Mouse (Mus musculus) midbrain, embryonic 14.5 days (tissue): ENCODE measurements around the gene Il17c. TPM values are rescaled to one million over a fixed set of nuclear protein-coding genes. Genes with fewer than 3 reads are reported as not detected.

Experiments used
- ATAC-seq: fragments of 200-750 bp; cut with Nextera tagmentation; 2 replicates; pipeline ENCODE4 v1.8.0; 2017; ENCODE audit warnings: moderate number of reproducible peaks, moderate library complexity; ENCODE audit not compliant: low FRiP score, low TSS enrichment
- DNase-seq: peaks from one replicate; pipeline ENCODE4 v3.0.0-alpha.2; 2015
- H3K27ac ChIP-seq: fragments of 300-500 bp; sonication (generic); replicated peaks from 2 replicates; pipeline ENCODE4 v1.5.1; 2014; ENCODE audit warnings: mild to moderate bottlenecking, low read depth, low read length, moderate library complexity
- H3K27me3 ChIP-seq: fragments of 300-500 bp; sonication (generic); 2 replicates; pipeline ENCODE4 v1.6.1; 2014; ENCODE audit warnings: low read length, control low read depth, mixed read lengths; ENCODE audit not compliant: control insufficient read depth, insufficient read depth
- H3K36me3 ChIP-seq: fragments of 300-500 bp; sonication (generic); 2 replicates; pipeline ENCODE4 v1.6.1; 2014; ENCODE audit warnings: low read length, control low read depth; ENCODE audit not compliant: control insufficient read depth, insufficient read depth
- H3K4me1 ChIP-seq: fragments of 300-500 bp; sonication (generic); 2 replicates; pipeline ENCODE4 v1.6.1; 2014; ENCODE audit warnings: mild to moderate bottlenecking, antibody characterized with exemption, low read length, control low read depth; ENCODE audit not compliant: control insufficient read depth, insufficient read depth
- H3K4me2 ChIP-seq: fragments of 300-500 bp; sonication (generic); 2 replicates; pipeline ENCODE4 v1.6.1; 2014; ENCODE audit warnings: mild to moderate bottlenecking, low read length, moderate library complexity
- H3K4me3 ChIP-seq: fragments of 300-500 bp; sonication (generic); replicated peaks from 2 replicates; pipeline ENCODE4 v1.5.1; 2014; ENCODE audit warnings: low read depth, low read length
- H3K9ac ChIP-seq: fragments of 300-500 bp; sonication (generic); replicated peaks from 2 replicates; pipeline ENCODE4 v1.6.1; 2014; ENCODE audit warnings: mild to moderate bottlenecking, low read length, moderate library complexity
- H3K9me3 ChIP-seq: fragments of 300-500 bp; sonication (generic); 2 replicates; pipeline ENCODE4 v1.6.1; 2016; ENCODE audit warnings: low read length, control low read depth, mixed read lengths; ENCODE audit not compliant: control insufficient read depth
- WGBS: fragments of 180-500 bp; shearing (Covaris S2); extraction: QIAGEN DNeasy Blood & Tissue Kit; methylation state at CpG from one replicate; pipeline ENCODE4 v1.1.7; 2014; 5-methylcytosine and 5-hydroxymethylcytosine counted together
- polyA plus RNA-seq: library from polyadenylated mRNA; unstranded; fragments of >200 nt; fragmentation: Nextera tagmentation; extraction: Ambion mirVana; gene quantifications from 2 replicates; pipeline ENCODE4 v1.2.1, GENCODE M21; 2014

Il17c gene
- polyA plus RNA-seq, 1 experiment from 2014 or later: not detected

GRCm38 (mm10) chr8:122435375-122435774 lies 13.6 kb downstream of the Il17c start:
- 90% methylated on average over 6 of the region's 6 CpGs for WGBS
- H3K27ac ChIP-seq: no peak overlapping the region
- peaks cover 61% of the 10 kb centered on the region for H3K36me3 ChIP-seq
- ATAC-seq: no peak
- no peak overlapping the region for H3K4me2 ChIP-seq
- DNase-seq: no peak
- H3K4me1 ChIP-seq: peaks cover 10% of the 10 kb centered on the region
- H3K9ac ChIP-seq: no peak overlapping the region
- no peaks in the 10 kb centered on the region for H3K27me3 ChIP-seq
- H3K9me3 ChIP-seq: no peaks in the 10 kb centered on the region
- H3K4me3 ChIP-seq: no peak overlapping the region

GRCm38 (mm10) chr8:122436146-122436545 lies 14.3 kb downstream of the Il17c start:
- Histone ChIP-seq H3K4me3 (no peak overlapping the region), H3K9me3 (no peaks in the 10 kb centered on the region), H3K36me3 (peaks cover 61% of the 10 kb centered on the region), H3K27me3 (no peaks in the 10 kb centered on the region), H3K27ac (no peak overlapping the region), H3K4me1 (peaks cover 10% of the 10 kb centered on the region), H3K9ac (no peak overlapping the region), H3K4me2 (no peak overlapping the region)
- 96% methylated on average over 9 of the region's 9 CpGs for WGBS
- no peak for DNase-seq
- no peak for ATAC-seq

- Histone ChIP-seq H3K4me1 (peaks cover 10% of the 10 kb centered on the region), H3K36me3 (peaks cover 61% of the 10 kb centered on the region), H3K9me3 (no peaks in the 10 kb centered on the region), H3K9ac (no peak overlapping the region), H3K27ac (no peak overlapping the region), H3K27me3 (no peaks in the 10 kb centered on the region), H3K4me3 (no peak overlapping the region), H3K4me2 (no peak overlapping the region)
- DNase-seq (no peak), ATAC-seq (no peak)
- 89% methylated on average over 20 of the region's 20 CpGs for WGBS
Observed at GRCm38 (mm10) chr8:122436586-122437125, 14.8 kb downstream of the Il17c start.

- peaks cover 61% of the 10 kb centered on the region for H3K36me3 ChIP-seq
- WGBS: 96% methylated on average over 13 of the region's 13 CpGs
- H3K4me3 ChIP-seq: no peak overlapping the region
- no peak overlapping the region for H3K27ac ChIP-seq
- H3K9me3 ChIP-seq: no peaks in the 10 kb centered on the region
- no peak for ATAC-seq
- no peak for DNase-seq
- H3K4me2 ChIP-seq: no peak overlapping the region
- H3K4me1 ChIP-seq: peaks cover 10% of the 10 kb centered on the region
- no peak overlapping the region for H3K9ac ChIP-seq
- H3K27me3 ChIP-seq: no peaks in the 10 kb centered on the region
Observed at GRCm38 (mm10) chr8:122437708-122438331, 16.0 kb downstream of the Il17c start.

GRCm38 (mm10) chr8:122439336-122439735 lies 17.5 kb downstream of the Il17c start:
- DNase-seq (no peak), ATAC-seq (no peak)
- no peak overlapping the region for H3K4me3 ChIP-seq
- H3K9ac ChIP-seq: no peak overlapping the region
- no peak overlapping the region for H3K4me2 ChIP-seq
- peaks cover 9% of the 10 kb centered on the region; the same call in 1 of the 2 replicates for H3K4me1 ChIP-seq
- 97% methylated on average over 16 of the region's 16 CpGs for WGBS
- H3K9me3 ChIP-seq: no peaks in the 10 kb centered on the region
- no peak overlapping the region for H3K27ac ChIP-seq
- H3K36me3 ChIP-seq: peaks cover 49% of the 10 kb centered on the region
- no peaks in the 10 kb centered on the region for H3K27me3 ChIP-seq

GRCm38 (mm10) chr8:122441326-122441725 lies 19.5 kb downstream of the Il17c start:
- no peaks in the 10 kb centered on the region for H3K9me3 ChIP-seq
- peaks cover 24% of the 10 kb centered on the region for H3K4me1 ChIP-seq
- no peak overlapping the region for H3K4me2 ChIP-seq
- ATAC-seq (no peak), DNase-seq (no peak)
- H3K4me3 ChIP-seq: no peak overlapping the region
- peaks cover 33% of the 10 kb centered on the region for H3K36me3 ChIP-seq
- no peaks in the 10 kb centered on the region for H3K27me3 ChIP-seq
- H3K27ac ChIP-seq: no peak overlapping the region
- WGBS: 97% methylated on average over 1 of the region's 1 CpGs
- no peak overlapping the region for H3K9ac ChIP-seq

- ATAC-seq: no peak
- Histone ChIP-seq H3K4me2 (peak overlapping the region; percentile 92), H3K27me3 (no peaks in the 10 kb centered on the region), H3K27ac (peak overlapping the region; percentile 88), H3K9ac (peak overlapping the region; percentile 76), H3K4me1 (peaks cover 24% of the 10 kb centered on the region), H3K36me3 (peaks cover 23% of the 10 kb centered on the region), H3K4me3 (peak overlapping the region; percentile 76), H3K9me3 (no peaks in the 10 kb centered on the region)
- DNase-seq: no peak
- WGBS: 16% methylated on average over 7 of the region's 7 CpGs
Observed at GRCm38 (mm10) chr8:122442356-122442755, 20.5 kb downstream of the Il17c start.

GRCm38 (mm10) chr8:122442781-122443180 lies 21.0 kb downstream of the Il17c start:
- WGBS: 0% methylated on average over 12 of the region's 12 CpGs
- DNase-seq: peak; percentile 40
- H3K36me3 ChIP-seq: peaks cover 19% of the 10 kb centered on the region

More at GRCm38 (mm10) chr8:122442781-122443180, 21.0 kb downstream of the Il17c start:
- peak overlapping the region; percentile 92 for H3K4me2 ChIP-seq
- H3K4me3 ChIP-seq: peak overlapping the region; percentile 76
- no peaks in the 10 kb centered on the region for H3K27me3 ChIP-seq
- H3K9me3 ChIP-seq: no peaks in the 10 kb centered on the region
- H3K27ac ChIP-seq: peak overlapping the region; percentile 88
- peak; percentile 31; the same call in 1 of the 2 replicates for ATAC-seq
- H3K9ac ChIP-seq: peak overlapping the region; percentile 76
- peaks cover 24% of the 10 kb centered on the region for H3K4me1 ChIP-seq
